Mouse (Mus musculus) forebrain, embryonic 16.5 days (tissue): ENCODE results near the gene Zcchc14. TPM values are rescaled to one million over a fixed set of nuclear protein-coding genes. Genes with fewer than 3 reads are reported as not detected.
A peak's percentile ranks its signal among the peaks of the same experiment; 100 is the strongest.

Experiments used
- ATAC-seq: fragments of 200-750 bp; cut with Nextera tagmentation; 2 replicates; pipeline ENCODE4 v1.8.0; 2017; ENCODE audit warnings: mild to moderate bottlenecking, moderate library complexity
- H3K27ac ChIP-seq: fragments of 300-500 bp; sonication (generic); 2 replicates; pipeline ENCODE4 v1.5.1; 2014; ENCODE audit warnings: low read length, control low read depth
- H3K27me3 ChIP-seq: fragments of 300-500 bp; sonication (generic); replicated peaks from 2 replicates; pipeline ENCODE4 v1.6.1; 2014; ENCODE audit warnings: low read length; ENCODE audit not compliant: control insufficient read depth, insufficient read depth
- H3K36me3 ChIP-seq: fragments of 300-500 bp; sonication (generic); 2 replicates; pipeline ENCODE4 v1.6.1; 2014; ENCODE audit not compliant: control insufficient read depth, insufficient read depth
- H3K4me1 ChIP-seq: fragments of 300-500 bp; sonication (generic); replicated peaks from 2 replicates; pipeline ENCODE4 v1.6.1; 2014; ENCODE audit warnings: low read length; ENCODE audit not compliant: control insufficient read depth, insufficient read depth
- H3K4me2 ChIP-seq: fragments of 300-500 bp; sonication (generic); 2 replicates; pipeline ENCODE4 v1.6.1; 2014; ENCODE audit warnings: mild to moderate bottlenecking, low read length, control low read depth
- H3K4me3 ChIP-seq: fragments of 300-500 bp; sonication (generic); replicated peaks from 2 replicates; pipeline ENCODE4 v1.5.1; 2014; ENCODE audit warnings: mild to moderate bottlenecking, low read length, control low read depth
- H3K9ac ChIP-seq: fragments of 300-500 bp; sonication (generic); replicated peaks from 2 replicates; pipeline ENCODE4 v1.6.1; 2014; ENCODE audit warnings: low read depth, low read length, control low read depth
- H3K9me3 ChIP-seq: fragments of 300-500 bp; sonication (generic); 2 replicates; pipeline ENCODE4 v1.6.1; 2016; ENCODE audit warnings: low read length; ENCODE audit not compliant: control insufficient read depth
- WGBS: fragments of 180-500 bp; shearing (Covaris S2); extraction: QIAGEN DNeasy Blood & Tissue Kit; methylation state at CpG from one replicate; pipeline ENCODE4 v1.1.7; 2014; 5-methylcytosine and 5-hydroxymethylcytosine counted together
- polyA plus RNA-seq: library from polyadenylated mRNA; unstranded; fragments of >200 nt; fragmentation: Nextera tagmentation; extraction: Ambion mirVana; gene quantifications from 2 replicates; pipeline ENCODE4 v1.2.1, GENCODE M21; 2015

Gene Zcchc14
- polyA plus RNA-seq, 1 experiment from 2014 or later, result 37.3 TPM

GRCm38 (mm10) chr8:121589205-121589726 lies 63.4 kb downstream of the Zcchc14 start:
- Histone ChIP-seq H3K4me3 (no peak overlapping the region), H3K9me3 (no peaks in the 10 kb centered on the region), H3K27ac (no peak overlapping the region), H3K36me3 (peaks cover 2% of the 10 kb centered on the region; the same call in 1 of the 2 replicates), H3K4me2 (no peak overlapping the region; the same call in 1 of the 2 replicates), H3K4me1 (peaks cover 33% of the 10 kb centered on the region), H3K9ac (no peak overlapping the region), H3K27me3 (no peaks in the 10 kb centered on the region)
- ATAC-seq, result no peak
- WGBS, result 53% methylated on average over 2 of the region's 2 CpGs

DNA sequence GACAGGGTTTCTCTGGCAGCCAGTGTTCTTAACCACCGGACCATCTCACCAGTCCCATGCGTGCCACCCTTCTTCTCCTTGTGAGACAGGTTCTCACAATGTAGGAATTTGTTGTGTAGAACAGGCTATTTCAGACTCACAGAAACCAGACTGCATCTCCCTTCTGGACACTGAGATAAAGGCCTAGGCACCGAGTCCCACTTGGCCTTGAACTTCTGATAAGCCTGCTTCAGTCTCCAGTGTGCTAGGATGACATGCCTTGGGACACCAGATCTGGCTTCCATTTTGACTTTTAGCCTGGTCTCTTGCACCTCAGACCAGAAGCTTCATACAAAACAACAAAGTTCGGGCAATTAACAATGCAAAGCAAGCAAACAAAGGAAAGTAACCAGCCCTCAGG lies 64.0 kb downstream of the Zcchc14 start:
- peaks cover 33% of the 10 kb centered on the region for H3K4me1 ChIP-seq
- no peak overlapping the region for H3K9ac ChIP-seq
- ATAC-seq, result no peak
- no peak overlapping the region for H3K4me3 ChIP-seq
- H3K27ac ChIP-seq, result no peak overlapping the region
- H3K9me3 ChIP-seq, result no peaks in the 10 kb centered on the region
- H3K36me3 ChIP-seq, result no peaks in the 10 kb centered on the region
- H3K27me3 ChIP-seq, result no peaks in the 10 kb centered on the region
- WGBS, result 88% methylated on average over 4 of the region's 4 CpGs
- no peak overlapping the region for H3K4me2 ChIP-seq

DNA sequence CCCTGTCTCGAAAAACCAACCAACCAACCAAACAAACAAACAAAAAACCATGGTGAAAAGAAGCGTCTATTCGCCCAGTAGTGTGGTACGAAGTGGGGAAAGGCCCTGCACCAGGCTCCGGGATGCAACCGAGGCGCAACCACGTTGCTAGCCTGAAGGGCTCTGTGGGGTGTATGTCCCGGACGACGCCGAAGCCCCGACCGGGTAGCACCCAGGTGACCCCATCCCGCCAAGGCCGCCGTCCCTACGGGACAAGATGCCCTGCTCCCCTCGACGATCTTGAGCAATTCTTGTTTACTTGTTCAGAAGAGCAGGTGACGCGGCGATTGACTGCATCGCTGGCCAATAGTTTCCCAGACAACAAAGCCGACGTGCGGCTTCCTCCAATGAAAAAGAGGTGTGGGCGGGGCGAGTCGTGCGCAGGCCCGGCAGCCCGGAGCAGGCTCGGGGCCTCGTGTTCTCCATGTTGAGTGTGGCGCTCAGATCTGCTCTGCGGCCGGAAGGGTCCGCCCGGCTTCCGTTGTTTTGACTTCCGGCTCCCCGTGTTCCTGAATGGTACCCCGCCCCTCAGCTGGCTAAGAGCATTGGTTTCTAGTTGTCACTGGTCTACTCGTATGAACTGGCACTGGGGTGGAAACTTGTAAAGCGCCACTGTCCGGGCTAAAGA lies 67.4 kb downstream of the Zcchc14 start:
- Histone ChIP-seq H3K4me2 (peak overlapping the region; percentile 65), H3K27ac (peak overlapping the region; percentile 50), H3K9ac (peak overlapping the region; percentile 65), H3K4me1 (peaks cover 13% of the 10 kb centered on the region), H3K27me3 (no peaks in the 10 kb centered on the region), H3K9me3 (no peaks in the 10 kb centered on the region), H3K36me3 (no peaks in the 10 kb centered on the region), H3K4me3 (peak overlapping the region; percentile 57)
- ATAC-seq, result peak; percentile 97
- 1% methylated on average over 47 of the region's 47 CpGs for WGBS

DNA sequence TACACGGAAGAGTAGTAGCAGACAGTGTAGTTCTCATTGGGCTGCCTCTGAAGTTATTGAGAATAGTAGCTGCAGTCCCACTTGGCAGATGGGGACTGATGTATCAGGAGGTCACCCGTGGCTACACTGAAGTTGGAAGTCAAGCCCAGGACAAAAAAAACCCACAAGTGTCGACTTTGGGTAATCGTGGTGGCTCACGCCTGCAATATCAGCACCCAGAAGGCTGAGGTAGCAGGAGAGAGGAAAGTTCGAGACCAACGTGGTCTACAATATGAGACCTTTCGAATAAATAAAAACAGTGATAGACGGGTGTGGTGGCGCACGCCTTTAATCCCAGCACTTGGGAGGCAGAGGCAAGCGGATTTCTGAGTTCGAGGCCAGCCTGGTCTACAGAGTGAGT lies 68.0 kb downstream of the Zcchc14 start:
- Histone ChIP-seq H3K4me1 (peaks cover 10% of the 10 kb centered on the region), H3K27ac (no peak overlapping the region), H3K4me2 (peak overlapping the region; percentile 62), H3K36me3 (no peaks in the 10 kb centered on the region), H3K27me3 (no peaks in the 10 kb centered on the region), H3K9me3 (no peaks in the 10 kb centered on the region), H3K9ac (peak overlapping the region; percentile 65), H3K4me3 (peak overlapping the region; percentile 57)
- WGBS, result 45% methylated on average over 13 of the region's 13 CpGs
- ATAC-seq, result no peak

DNA sequence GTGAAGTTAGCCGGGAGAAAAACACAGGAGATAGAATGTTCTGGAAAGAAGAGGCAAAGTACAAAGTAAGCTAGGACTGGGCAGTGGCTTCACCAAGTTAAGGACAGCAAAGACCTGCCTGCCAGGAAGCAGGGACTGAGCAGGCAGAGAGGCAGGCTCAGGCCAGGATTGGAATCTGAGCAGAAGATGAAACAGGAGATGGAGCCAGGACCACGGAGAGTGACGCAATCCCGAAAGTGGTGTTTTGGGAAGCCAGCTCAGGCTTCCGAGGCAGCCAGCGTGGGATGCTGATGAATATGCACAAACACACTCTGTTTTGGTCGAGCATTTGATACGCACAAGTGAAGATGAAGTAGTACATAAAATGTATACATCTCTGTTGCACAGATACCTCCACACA lies 69.0 kb downstream of the Zcchc14 start:
- no peak overlapping the region for H3K4me2 ChIP-seq
- no peak overlapping the region for H3K4me3 ChIP-seq
- H3K27ac ChIP-seq, result no peak overlapping the region
- 58% methylated on average over 8 of the region's 8 CpGs for WGBS
- no peak for ATAC-seq
- no peaks in the 10 kb centered on the region for H3K36me3 ChIP-seq
- peaks cover 10% of the 10 kb centered on the region for H3K4me1 ChIP-seq
- no peaks in the 10 kb centered on the region for H3K27me3 ChIP-seq
- H3K9ac ChIP-seq, result no peak overlapping the region
- H3K9me3 ChIP-seq, result no peaks in the 10 kb centered on the region

DNA sequence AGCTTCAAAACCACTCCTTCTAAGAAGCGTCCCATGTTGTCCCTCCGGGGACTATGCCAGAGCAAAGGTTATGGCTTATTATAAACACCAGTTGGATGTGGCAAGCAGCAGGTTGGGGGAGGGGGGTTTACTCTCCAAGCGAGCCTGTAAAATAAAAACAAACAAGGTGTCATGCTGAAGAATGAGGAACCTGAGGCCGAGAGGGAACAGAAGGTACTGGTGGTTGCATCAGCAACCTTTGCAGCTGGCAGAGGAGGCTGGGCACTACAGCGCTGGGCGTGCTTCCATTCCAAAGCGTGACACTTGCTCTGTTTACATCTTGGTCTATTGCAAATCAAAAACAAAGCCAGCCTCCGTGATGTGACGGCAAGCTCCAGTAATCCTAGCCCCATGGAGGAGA lies 72.2 kb downstream of the Zcchc14 start:
- no peak overlapping the region for H3K27ac ChIP-seq
- no peak overlapping the region for H3K9ac ChIP-seq
- 44% methylated on average over 9 of the region's 9 CpGs for WGBS
- H3K36me3 ChIP-seq, result no peaks in the 10 kb centered on the region
- H3K4me3 ChIP-seq, result no peak overlapping the region
- no peak for ATAC-seq
- peaks cover 26% of the 10 kb centered on the region for H3K4me1 ChIP-seq
- H3K9me3 ChIP-seq, result no peaks in the 10 kb centered on the region
- no peaks in the 10 kb centered on the region for H3K27me3 ChIP-seq
- no peak overlapping the region for H3K4me2 ChIP-seq

GRCm38 (mm10) chr8:121578676-121579451 lies 73.8 kb downstream of the Zcchc14 start, which contains the start of gene Fbxo31:
Gene Fbxo31 (minus strand): TSS chr8:121578806.
- peaks cover 22% of the 10 kb centered on the region for H3K4me1 ChIP-seq
- WGBS, result under 1% methylated on average over 43 of the region's 63 CpGs
- H3K9me3 ChIP-seq, result no peaks in the 10 kb centered on the region
- H3K27ac ChIP-seq, result 0 out of 2 replicates have a peak within 1 kb of the TSS, but pooled peaks have one; percentile 45
- H3K9ac ChIP-seq, result peak within 1 kb of the TSS; percentile 85
- no peaks in the 10 kb centered on the region for H3K27me3 ChIP-seq
- peak; percentile 94 for ATAC-seq
- H3K36me3 ChIP-seq, result no peaks in the 10 kb centered on the region
- H3K4me3 ChIP-seq, result peak within 1 kb of the TSS; percentile 82
- peak within 1 kb of the TSS; percentile 75 for H3K4me2 ChIP-seq

DNA sequence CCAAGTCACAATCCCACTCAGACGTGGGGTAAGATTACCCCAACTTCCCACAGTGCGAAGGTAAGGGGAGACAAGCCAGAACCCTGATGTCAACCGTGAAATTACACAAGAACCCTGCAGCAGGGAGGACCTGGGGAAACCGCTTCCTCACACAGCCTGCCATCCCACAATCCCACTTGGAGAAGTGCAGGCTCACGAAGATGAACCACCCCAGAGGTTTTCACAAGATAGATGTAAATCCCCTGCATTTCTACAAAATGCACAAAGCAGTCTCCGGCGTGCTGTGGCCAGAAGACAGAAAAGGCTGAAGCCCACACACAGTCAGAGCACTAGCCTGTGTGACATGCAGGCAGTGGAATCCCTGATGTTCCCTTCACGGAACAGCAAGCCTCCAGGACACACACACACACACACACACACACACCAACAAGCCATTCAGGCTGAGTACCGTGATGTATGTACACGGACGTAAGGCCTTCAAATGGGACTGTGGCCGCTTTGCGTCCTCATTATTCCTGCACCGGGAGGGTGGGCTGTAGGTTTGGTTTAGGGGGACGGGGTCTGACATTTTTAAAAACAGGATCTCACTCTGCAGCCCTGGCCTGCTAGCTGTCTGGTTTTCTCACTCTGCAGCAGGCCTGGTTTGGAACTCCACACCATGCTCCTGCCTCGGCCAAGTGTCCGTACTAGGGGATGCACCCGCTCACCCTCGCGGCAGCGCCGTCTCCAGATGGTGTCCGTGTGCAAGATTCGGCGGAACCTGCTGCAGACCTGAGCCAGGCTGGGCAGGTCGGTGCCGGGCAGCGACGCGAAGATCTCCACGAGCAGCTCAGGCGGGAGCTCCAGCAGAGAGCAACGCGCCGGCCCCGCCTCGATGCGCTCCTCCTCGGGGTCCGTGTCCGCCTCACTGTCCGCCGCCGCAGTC lies 74.7 kb downstream of the Zcchc14 start:
- peaks cover 25% of the 10 kb centered on the region for H3K4me1 ChIP-seq
- WGBS, result 2% methylated on average over 39 of the region's 44 CpGs
- no peaks in the 10 kb centered on the region for H3K36me3 ChIP-seq
- peak overlapping the region; percentile 85 for H3K9ac ChIP-seq
- H3K4me3 ChIP-seq, result peak overlapping the region; percentile 82
- peak; percentile 69 for ATAC-seq
- no peaks in the 10 kb centered on the region for H3K9me3 ChIP-seq
- H3K4me2 ChIP-seq, result peak overlapping the region; percentile 75
- 0 out of 2 replicates have a peak overlapping the region, but pooled peaks have one; percentile 45 for H3K27ac ChIP-seq
- no peaks in the 10 kb centered on the region for H3K27me3 ChIP-seq
